In the genomic region with DNA sequence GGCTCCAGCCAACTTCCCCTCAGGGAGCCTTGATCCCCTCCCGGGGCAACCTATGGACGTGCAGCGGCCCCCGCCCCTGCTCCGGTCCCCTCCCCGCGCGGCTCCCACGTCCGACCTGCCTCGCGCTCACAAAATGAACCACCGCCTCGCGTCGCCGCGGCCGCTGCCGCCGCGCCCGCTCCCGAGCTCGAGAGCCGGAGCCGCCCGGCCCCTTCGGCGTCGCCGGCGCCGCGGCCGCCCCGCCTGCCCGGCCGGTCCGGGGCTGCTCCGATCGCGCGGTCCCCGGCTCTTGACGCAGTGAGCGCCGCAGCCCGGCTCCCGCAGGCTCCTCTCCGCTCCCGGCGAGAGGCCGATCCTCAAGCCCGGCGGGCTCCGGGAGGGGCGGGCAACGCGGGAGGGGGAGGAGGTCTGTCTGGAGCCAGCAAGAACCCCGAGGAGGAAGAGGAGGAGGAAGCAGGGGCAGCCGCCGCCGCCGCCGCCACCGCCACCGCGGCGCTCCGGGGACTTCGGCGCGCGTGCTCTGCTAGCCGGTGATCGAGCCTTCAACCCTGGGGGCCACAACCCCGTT, we compare ENCODE assay signal across 8 mouse cellular contexts. TPM values are rescaled to one million over a fixed set of nuclear protein-coding genes. Genes with fewer than 3 reads are reported as not detected.
DNase-seq lines count a peak whose midpoint lies in the region; ATAC-seq and TF ChIP-seq lines count a peak whose summit lies in the region.

No protein-coding gene starts in this region.

- H3K9me3 ChIP-seq in E14TG2a.4 (ENCODE audit: low read length): no peaks in the 10 kb centered on the region
- no peaks in the 10 kb centered on the region for H3K9me3 ChIP-seq in embryonic facial prominence, embryonic 14.5 days (ENCODE audit: control insufficient read depth, low read length)
- no peaks in the 10 kb centered on the region for H3K9me3 ChIP-seq in intestine, embryonic 14.5 days (ENCODE audit: control insufficient read depth, low read length)

- peak; percentile 31 for DNase-seq in gastrocnemius, adult 2 months
- no peak for DNase-seq in gastrocnemius, adult 8-10 months (ENCODE audit: low spot score in 2 of 2)
- DNase-seq in embryonic facial prominence, embryonic 14.5 days (ENCODE audit: low spot score): no peak
- peak; percentile 74 for DNase-seq in intestine, embryonic 14.5 days (ENCODE audit: low spot score)
- DNase-seq in lung, postnatal 36 days: peak; percentile 25
- no peak for DNase-seq in ovary, postnatal 10 days (ENCODE audit: low spot score)

- peaks cover 89% of the 10 kb centered on the region for H3K27me3 ChIP-seq in E14TG2a.4 (ENCODE audit: insufficient read depth, low read length)
- peaks cover 76% of the 10 kb centered on the region for H3K27me3 ChIP-seq in embryonic facial prominence, embryonic 14.5 days (replicated peaks; ENCODE audit: control insufficient read depth, insufficient read depth, low read length)
- peaks cover 82% of the 10 kb centered on the region for H3K27me3 ChIP-seq in intestine, embryonic 14.5 days (replicated peaks; ENCODE audit: control insufficient read depth, insufficient read depth, low read length)

- H3K27ac ChIP-seq in gastrocnemius, adult 2 months: no peak overlapping the region
- H3K27ac ChIP-seq in embryonic facial prominence, embryonic 14.5 days (replicated peaks; ENCODE audit: low read depth, low read length): no peak overlapping the region
- no peak overlapping the region for H3K27ac ChIP-seq in intestine, embryonic 14.5 days (ENCODE audit: low read depth)

- no peaks in the 10 kb centered on the region for H3K36me3 ChIP-seq in E14TG2a.4 (ENCODE audit: insufficient read depth, low read length)
- H3K36me3 ChIP-seq in embryonic facial prominence, embryonic 14.5 days (ENCODE audit: control insufficient read depth, insufficient read depth, low read length): no peaks in the 10 kb centered on the region
- H3K36me3 ChIP-seq in intestine, embryonic 14.5 days (ENCODE audit: control insufficient read depth, insufficient read depth, low read length): no peaks in the 10 kb centered on the region

- intact Hi-C loops in gastrocnemius, adult 2 months (cut with DNase I): loop anchor here (2.0 kb wide), 1 partner anchor 382 kb away; no protein-coding TSS in a partner anchor

- WGBS in embryonic facial prominence, embryonic 14.5 days: 1% methylated on average over 36 of the region's 78 CpGs
- WGBS in intestine, embryonic 14.5 days: under 1% methylated on average over 53 of the region's 78 CpGs

- H3K4me3 ChIP-seq in gastrocnemius, adult 2 months: peak overlapping the region; percentile 73
- peak overlapping the region; percentile 77 for H3K4me3 ChIP-seq in E14TG2a.4 (replicated peaks; ENCODE audit: low read length)
- peak overlapping the region; percentile 58 for H3K4me3 ChIP-seq in embryonic facial prominence, embryonic 14.5 days (ENCODE audit: low read depth, low read length)
- peak overlapping the region; percentile 54 for H3K4me3 ChIP-seq in intestine, embryonic 14.5 days (ENCODE audit: low read depth, low read length)

- no peak for TF ChIP-seq CTCF in gastrocnemius, adult 2 months (IDR thresholded peaks at IDR 0.05)
- TF ChIP-seq CTCF in E14TG2a.4 (conservative IDR thresholded peaks at IDR 0.05; ENCODE audit: low read length): no peak

- peaks cover 50% of the 10 kb centered on the region for H3K4me1 ChIP-seq in E14TG2a.4 (replicated peaks; ENCODE audit: low read depth, low read length)
- H3K4me1 ChIP-seq in embryonic facial prominence, embryonic 14.5 days (ENCODE audit: control insufficient read depth, insufficient read depth, low read length): peaks cover 9% of the 10 kb centered on the region; the same call in 1 of the 2 replicates
- H3K4me1 ChIP-seq in intestine, embryonic 14.5 days (replicated peaks; ENCODE audit: control insufficient read depth, insufficient read depth, low read length): peaks cover 35% of the 10 kb centered on the region

- peak overlapping the region; percentile 55 for H3K9ac ChIP-seq in embryonic facial prominence, embryonic 14.5 days (ENCODE audit: low read depth, low read length)
- peak overlapping the region; percentile 44 for H3K9ac ChIP-seq in intestine, embryonic 14.5 days (ENCODE audit: low read length)

- H3K4me2 ChIP-seq in embryonic facial prominence, embryonic 14.5 days (ENCODE audit: low read depth, low read length): peak overlapping the region; percentile 94
- H3K4me2 ChIP-seq in intestine, embryonic 14.5 days (ENCODE audit: low read length): peak overlapping the region; percentile 99

- no peak for ATAC-seq in embryonic facial prominence, embryonic 14.5 days (ENCODE audit: low read depth)
- ATAC-seq in intestine, embryonic 14.5 days (replicated peaks; ENCODE audit: low FRiP score, low TSS enrichment, low read depth): 0 out of 2 replicates have a peak, but pooled peaks have one; percentile 24
- ATAC-seq in megakaryocyte-erythroid progenitor cell, adult 5-6 weeks (replicated peaks; ENCODE audit: low FRiP score, low TSS enrichment, poor library complexity, severe bottlenecking): no peak

RNA-seq across cellular contexts. Expression of a gene that starts 0.6 kb away (rescaled TPM):
- total RNA-seq in gastrocnemius, adult 2 months (2021): not detected
- total RNA-seq in gastrocnemius, adult 8-10 months (2022): not detected
- polyA plus RNA-seq in embryonic facial prominence, embryonic 14.5 days (2014; fragmentation: Nextera tagmentation; extraction: Ambion mirVana): 1.3 TPM in 2 replicates
- 0.23 and 0.26 TPM in 2 replicates for polyA plus RNA-seq in intestine, embryonic 14.5 days (2014; fragmentation: Nextera tagmentation; extraction: Ambion mirVana)
- 0.13 TPM in 1 of 2 replicates, not detected in the other for total RNA-seq in megakaryocyte-erythroid progenitor cell, adult 5-6 weeks (2014; fragmentation: Nextera tagmentation)
- not detected in 2 replicates for total RNA-seq in megakaryocyte-erythroid progenitor cell, adult 5-6 weeks (2017)

Comparison
In these comparisons a context has a peak if more than half of its experiments do, and no peak if none do; other contexts are left out.
1. DNase-seq: peak in gastrocnemius, adult 2 months (single experiment), intestine, embryonic 14.5 days (single experiment) and lung, postnatal 36 days (single experiment); none in gastrocnemius, adult 8-10 months (0 of 2), embryonic facial prominence, embryonic 14.5 days (single experiment) and ovary, postnatal 10 days (single experiment).
2. Peak in every context shown above with its lines, with median percentiles within 50 percentile points of each other: H3K4me3 ChIP-seq.